Mouse (Mus musculus) brain, embryonic 14.5 days (tissue): Measurements from ENCODE around the gene Trpm1.

Experiments
- CTCF ChIP-seq: fragments of 200-500 bp; IDR thresholded peaks from 2 replicates; pipeline ENCODE4 v1.5.1; 2012; ENCODE audit warnings: inconsistent platforms, mild to moderate bottlenecking, moderate library complexity, borderline replicate concordance; ENCODE audit not compliant: insufficient read depth, insufficient read length; ENCODE audit errors: extremely low read depth
- POLR2A ChIP-seq: fragments of 200-500 bp; IDR thresholded peaks from 2 replicates; pipeline ENCODE4 v1.6.1; 2012; ENCODE audit warnings: mild to moderate bottlenecking, inconsistent platforms, borderline replicate concordance; ENCODE audit not compliant: poor library complexity, insufficient read depth, insufficient read length, severe bottlenecking; ENCODE audit errors: extremely low read depth

GRCm38 (mm10) chr7:64242424-64242823 lies 88.8 kb downstream of the Trpm1 start:
- no peak for TF ChIP-seq POLR2A
- no peak for TF ChIP-seq CTCF
